Mouse (Mus musculus) embryonic facial prominence, embryonic 15.5 days (tissue): ENCODE results near the gene Elovl3. TPM values are rescaled to one million over a fixed set of nuclear protein-coding genes. Genes with fewer than 3 reads are reported as not detected.

Experiments used
- ATAC-seq: fragments of 200-750 bp; cut with Nextera tagmentation; 2 replicates; pipeline ENCODE4 v1.8.0; 2017; ENCODE audit warnings: low read depth, moderate TSS enrichment; ENCODE audit not compliant: insufficient number of reproducible peaks, low FRiP score, low TSS enrichment
- H3K27ac ChIP-seq: fragments of 300-500 bp; sonication (generic); replicated peaks from 2 replicates; pipeline ENCODE4 v1.5.1; 2015; ENCODE audit warnings: mild to moderate bottlenecking, inconsistent platforms
- H3K27me3 ChIP-seq: fragments of 300-500 bp; sonication (generic); 2 replicates; pipeline ENCODE4 v1.6.1; 2015; ENCODE audit warnings: inconsistent platforms
- H3K36me3 ChIP-seq: fragments of 300-500 bp; sonication (generic); 2 replicates; pipeline ENCODE4 v1.6.1; 2015; ENCODE audit warnings: mild to moderate bottlenecking, inconsistent platforms
- H3K4me1 ChIP-seq: fragments of 300-500 bp; sonication (generic); 2 replicates; pipeline ENCODE4 v1.6.1; 2015; ENCODE audit warnings: inconsistent platforms
- H3K4me2 ChIP-seq: fragments of 300-500 bp; sonication (generic); replicated peaks from 2 replicates; pipeline ENCODE4 v1.6.1; 2015; ENCODE audit warnings: mild to moderate bottlenecking, inconsistent platforms
- H3K4me3 ChIP-seq: fragments of 300-500 bp; sonication (generic); replicated peaks from 2 replicates; pipeline ENCODE4 v1.5.1; 2015; ENCODE audit warnings: mild to moderate bottlenecking, inconsistent platforms
- H3K9ac ChIP-seq: fragments of 300-500 bp; sonication (generic); 2 replicates; pipeline ENCODE4 v1.6.1; 2015; ENCODE audit warnings: inconsistent platforms
- H3K9me3 ChIP-seq: fragments of 300-500 bp; sonication (generic); replicated peaks from 2 replicates; pipeline ENCODE4 v1.6.1; 2016; ENCODE audit warnings: inconsistent platforms
- WGBS: fragments of 180-500 bp; shearing (Covaris S2); methylation state at CpG from one replicate; pipeline ENCODE4 v1.1.7; 2015; 5-methylcytosine and 5-hydroxymethylcytosine counted together
- polyA plus RNA-seq: library from polyadenylated mRNA; unstranded; fragments of >200 nt; fragmentation: Nextera tagmentation; extraction: Ambion mirVana; gene quantifications from 2 replicates; pipeline ENCODE4 v1.2.1, GENCODE M21; 2015

Gene Elovl3
- 1.6 and 3.7 TPM in 2 replicates for polyA plus RNA-seq

DNA sequence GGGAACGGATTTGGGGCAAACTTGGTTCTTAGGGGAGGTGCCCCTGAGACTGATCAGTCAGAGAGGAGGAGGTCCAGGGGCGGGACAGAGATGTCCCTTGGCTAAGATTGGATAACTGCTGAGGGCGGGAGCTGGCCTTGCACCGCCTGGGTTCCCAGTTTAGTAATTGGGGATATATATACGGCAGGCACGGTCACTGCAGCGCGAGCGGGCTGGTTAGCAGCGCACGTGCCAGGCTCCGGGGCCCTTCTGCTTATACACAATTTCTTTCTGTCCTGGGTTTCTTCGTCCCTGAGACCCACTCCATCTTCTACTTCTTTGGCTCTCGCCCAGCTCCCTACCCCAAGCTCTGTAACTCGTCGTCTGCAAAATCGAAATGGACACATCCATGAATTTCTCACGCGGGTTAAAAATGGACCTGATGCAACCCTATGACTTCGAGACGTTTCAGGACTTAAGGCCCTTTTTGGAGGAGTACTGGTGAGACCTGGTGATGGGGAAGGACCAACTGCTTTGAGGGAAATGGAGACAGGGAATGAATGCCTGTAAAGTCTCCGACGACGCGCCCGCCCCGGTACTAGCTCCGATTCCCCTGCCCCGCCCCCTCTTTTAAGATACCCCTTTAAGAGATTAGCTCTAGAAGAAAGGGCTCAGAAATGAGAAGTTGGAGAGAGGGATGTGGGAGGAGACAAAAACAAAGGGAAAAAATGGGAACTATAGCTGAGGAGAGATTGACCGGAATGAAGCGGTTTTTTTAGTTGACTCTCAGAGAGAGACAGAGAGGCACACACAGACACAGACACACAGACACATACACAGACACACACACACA, at the start of gene Elovl3:
TSS of gene Elovl3 (plus strand) at position 204 of the 832 bp plus-strand sequence.
- Histone ChIP-seq H3K27me3 (peaks cover 63% of the 10 kb centered on the region), H3K27ac (no peak within 1 kb of the TSS), H3K9me3 (no peaks in the 10 kb centered on the region), H3K4me1 (peaks cover 24% of the 10 kb centered on the region), H3K4me2 (peak within 1 kb of the TSS; percentile 48), H3K4me3 (peak within 1 kb of the TSS; percentile 33), H3K9ac (no peak within 1 kb of the TSS), H3K36me3 (no peaks in the 10 kb centered on the region)
- 0 out of 2 replicates have a peak, but pooled peaks have one; percentile 51 for ATAC-seq
- 2% methylated on average over 31 of the region's 31 CpGs for WGBS

DNA sequence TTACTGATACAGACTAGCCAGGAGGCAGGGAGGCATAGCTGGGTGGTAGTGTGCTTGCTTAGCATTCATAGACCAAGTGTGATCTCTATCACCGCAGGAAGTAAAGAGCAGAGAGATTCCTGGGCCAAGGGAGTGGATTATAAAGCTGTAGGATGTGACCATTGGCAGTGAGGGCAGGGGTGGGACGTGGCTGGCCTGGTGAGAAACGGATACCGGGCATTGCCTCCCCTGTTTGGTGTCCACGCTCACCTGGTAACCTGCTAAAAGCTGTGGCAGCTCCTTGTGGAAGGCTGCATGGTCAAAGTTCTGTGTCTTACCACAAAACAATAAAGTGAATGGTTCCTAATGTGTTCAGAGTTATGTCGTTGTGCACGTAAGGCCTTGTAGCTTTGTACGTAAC, 46.5 kb upstream of the Elovl3 start:
- Histone ChIP-seq H3K9me3 (no peaks in the 10 kb centered on the region), H3K4me1 (no peaks in the 10 kb centered on the region), H3K4me3 (no peak overlapping the region), H3K27ac (no peak overlapping the region), H3K36me3 (peaks cover 56% of the 10 kb centered on the region), H3K4me2 (no peak overlapping the region), H3K9ac (no peak overlapping the region), H3K27me3 (no peaks in the 10 kb centered on the region)
- 96% methylated on average over 8 of the region's 8 CpGs for WGBS
- no peak for ATAC-seq

- no peaks in the 10 kb centered on the region for H3K4me1 ChIP-seq
- ATAC-seq: no peak
- no peaks in the 10 kb centered on the region for H3K27me3 ChIP-seq
- no peak overlapping the region for H3K4me3 ChIP-seq
- WGBS: 61% methylated on average over 3 of the region's 3 CpGs
- no peak overlapping the region for H3K9ac ChIP-seq
- no peak overlapping the region for H3K4me2 ChIP-seq
- peaks cover 44% of the 10 kb centered on the region for H3K36me3 ChIP-seq
- no peaks in the 10 kb centered on the region for H3K9me3 ChIP-seq
- no peak overlapping the region for H3K27ac ChIP-seq
Measured at GRCm38 (mm10) chr19:46086337-46086736, 45.4 kb upstream of the Elovl3 start.

- 72% methylated on average over 7 of the region's 7 CpGs for WGBS
Measured at GRCm38 (mm10) chr19:46087871-46088270, 43.8 kb upstream of the Elovl3 start.

DNA sequence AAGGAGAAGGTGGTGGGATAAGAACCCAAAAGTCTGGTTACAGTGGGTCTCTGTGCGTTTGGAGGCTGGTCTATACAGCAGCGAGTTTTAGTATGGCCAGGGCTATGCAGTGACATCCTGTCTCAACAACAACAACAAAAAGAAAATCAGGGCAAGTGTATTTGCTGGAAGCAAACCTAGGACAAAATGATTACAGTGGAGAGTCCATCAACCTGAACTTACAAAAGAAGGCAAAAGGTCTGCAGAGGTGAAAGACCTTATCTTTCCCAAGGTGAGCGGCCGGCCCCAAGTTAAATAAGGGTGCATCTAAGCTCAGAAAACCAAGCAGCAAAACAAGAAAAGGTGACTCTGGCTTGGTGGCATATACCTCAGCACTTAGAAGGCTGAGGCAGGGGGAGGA, 40.1 kb upstream of the Elovl3 start:
- Histone ChIP-seq H3K9me3 (no peaks in the 10 kb centered on the region), H3K27me3 (no peaks in the 10 kb centered on the region), H3K4me1 (no peaks in the 10 kb centered on the region), H3K27ac (no peak overlapping the region), H3K36me3 (no peaks in the 10 kb centered on the region), H3K4me2 (no peak overlapping the region), H3K9ac (no peak overlapping the region), H3K4me3 (no peak overlapping the region)
- WGBS: 86% methylated on average over 4 of the region's 4 CpGs
- no peak for ATAC-seq

More at GRCm38 (mm10) chr19:46087871-46088270, 43.8 kb upstream of the Elovl3 start:
- peaks cover 29% of the 10 kb centered on the region for H3K36me3 ChIP-seq
- H3K9me3 ChIP-seq: no peaks in the 10 kb centered on the region
- no peaks in the 10 kb centered on the region for H3K4me1 ChIP-seq
- ATAC-seq: no peak
- no peak overlapping the region for H3K4me3 ChIP-seq
- H3K27ac ChIP-seq: no peak overlapping the region
- no peak overlapping the region for H3K9ac ChIP-seq
- H3K4me2 ChIP-seq: no peak overlapping the region
- no peaks in the 10 kb centered on the region for H3K27me3 ChIP-seq

DNA sequence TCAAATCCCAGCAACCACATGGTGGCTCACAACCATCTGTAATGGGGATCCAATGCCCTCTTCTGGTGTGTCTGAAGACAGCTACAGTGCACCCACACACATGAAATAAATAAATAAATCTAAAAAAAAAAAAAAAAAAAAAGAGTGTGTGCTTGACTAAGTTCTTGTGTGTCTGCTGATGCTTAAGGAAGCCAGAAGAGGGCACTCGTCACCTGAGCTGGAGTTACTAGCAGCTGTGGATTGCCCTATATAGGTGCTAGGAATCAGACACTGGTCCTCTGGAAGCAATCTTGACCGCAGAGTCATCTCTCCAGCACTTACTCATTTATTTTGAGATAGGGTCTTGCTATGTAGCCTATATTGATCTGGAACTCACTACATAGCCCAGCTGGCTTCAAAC, 37.6 kb upstream of the Elovl3 start:
- no peak overlapping the region for H3K4me3 ChIP-seq
- 93% methylated on average over 2 of the region's 2 CpGs for WGBS

GRCm38 (mm10) chr19:46095291-46095690, 36.4 kb upstream of the Elovl3 start:
- Histone ChIP-seq H3K4me3 (no peak overlapping the region), H3K9me3 (no peaks in the 10 kb centered on the region), H3K27me3 (no peaks in the 10 kb centered on the region), H3K9ac (no peak overlapping the region), H3K4me1 (no peaks in the 10 kb centered on the region), H3K36me3 (no peaks in the 10 kb centered on the region), H3K27ac (no peak overlapping the region), H3K4me2 (no peak overlapping the region)
- no peak for ATAC-seq
- 82% methylated on average over 4 of the region's 4 CpGs for WGBS

More for the DNA sequence above, 37.6 kb upstream of the Elovl3 start:
- Histone ChIP-seq H3K9ac (no peak overlapping the region), H3K27me3 (no peaks in the 10 kb centered on the region), H3K4me1 (no peaks in the 10 kb centered on the region), H3K27ac (no peak overlapping the region), H3K9me3 (no peaks in the 10 kb centered on the region), H3K36me3 (no peaks in the 10 kb centered on the region), H3K4me2 (no peak overlapping the region)
- ATAC-seq: no peak

DNA sequence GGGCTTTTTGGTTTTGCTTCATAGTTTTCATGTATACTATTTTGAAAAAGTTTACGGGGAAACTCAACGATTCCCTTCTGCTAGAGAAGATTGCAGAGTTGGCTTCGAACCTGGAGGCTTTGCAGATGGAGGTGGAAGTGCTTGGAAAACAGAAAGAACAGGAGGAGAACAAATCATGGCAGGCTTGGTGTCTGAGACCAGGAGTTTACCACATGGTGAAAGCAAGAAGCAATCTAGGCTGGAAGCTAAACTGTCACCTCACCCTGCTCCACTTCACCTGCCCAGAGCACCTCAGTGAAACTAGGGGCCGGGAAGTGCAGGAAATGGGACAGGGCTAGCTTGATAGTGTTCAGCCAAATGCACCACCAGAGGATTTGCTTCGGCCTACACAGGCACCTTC, 35.3 kb upstream of the Elovl3 start:
- no peak for ATAC-seq
- Histone ChIP-seq H3K9ac (no peak overlapping the region), H3K4me3 (no peak overlapping the region), H3K27ac (no peak overlapping the region), H3K36me3 (no peaks in the 10 kb centered on the region), H3K27me3 (no peaks in the 10 kb centered on the region), H3K4me2 (no peak overlapping the region), H3K4me1 (no peaks in the 10 kb centered on the region), H3K9me3 (no peaks in the 10 kb centered on the region)
- 80% methylated on average over 5 of the region's 5 CpGs for WGBS

DNA sequence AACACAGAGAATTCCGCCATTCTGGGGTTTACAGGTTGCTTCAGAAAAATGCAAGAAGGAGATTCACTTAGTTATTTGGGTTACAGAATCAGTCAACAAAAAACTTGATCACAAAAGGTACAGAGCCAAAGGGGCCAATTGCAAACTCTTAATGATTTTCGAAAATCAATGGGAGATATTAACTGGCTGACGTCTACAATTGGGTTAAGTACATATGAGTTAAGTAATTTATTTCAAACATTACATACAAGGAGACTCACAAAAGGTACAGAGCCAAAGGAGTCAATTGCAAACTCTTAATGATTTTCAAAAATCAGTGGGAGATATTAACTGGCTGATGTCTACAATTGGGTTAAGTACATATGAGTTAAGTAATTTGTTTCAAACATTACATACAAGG, 32.1 kb upstream of the Elovl3 start:
- Histone ChIP-seq H3K4me1 (no peaks in the 10 kb centered on the region), H3K9ac (no peak overlapping the region), H3K27ac (no peak overlapping the region), H3K9me3 (no peaks in the 10 kb centered on the region), H3K4me3 (no peak overlapping the region), H3K27me3 (no peaks in the 10 kb centered on the region), H3K36me3 (no peaks in the 10 kb centered on the region), H3K4me2 (no peak overlapping the region)
- no peak for ATAC-seq
- WGBS: 91% methylated on average over 3 of the region's 3 CpGs

DNA sequence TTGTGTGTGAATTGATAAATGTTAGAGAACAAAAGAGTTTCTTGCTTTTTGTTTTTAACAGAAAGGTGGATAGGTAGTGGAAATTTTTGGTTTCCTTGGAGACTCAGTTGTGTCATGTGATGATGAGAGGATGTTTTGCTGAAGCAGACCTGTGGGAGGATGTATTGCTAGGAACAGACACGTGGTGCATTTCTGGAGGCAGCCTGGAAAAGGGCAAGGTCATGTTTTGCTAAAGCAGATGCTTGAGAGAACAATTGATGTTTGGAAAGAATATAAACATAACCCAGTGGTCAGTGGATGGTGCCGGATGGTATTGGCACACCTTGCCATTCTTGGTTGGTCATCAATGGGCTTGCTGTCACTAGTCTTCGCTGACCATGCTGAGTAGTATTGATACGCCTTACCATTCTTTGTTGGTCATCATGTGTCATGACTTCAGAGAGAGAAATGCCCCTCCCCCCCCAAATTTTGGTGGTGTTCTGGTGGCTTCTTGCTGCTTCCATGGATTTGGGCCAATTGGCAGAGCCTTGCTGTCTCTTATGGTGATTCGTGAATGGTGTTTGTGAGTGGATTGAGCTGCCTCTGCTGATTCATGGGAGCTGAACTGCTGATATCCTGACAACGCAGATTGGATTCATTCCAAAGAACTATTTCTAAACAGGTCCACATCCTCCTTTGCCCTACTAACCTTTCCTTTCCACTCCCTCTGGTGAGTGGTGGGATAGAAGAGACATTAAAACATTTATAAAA, 28.1 kb upstream of the Elovl3 start:
- Histone ChIP-seq H3K9ac (no peak overlapping the region), H3K36me3 (no peaks in the 10 kb centered on the region), H3K27me3 (no peaks in the 10 kb centered on the region), H3K4me2 (no peak overlapping the region), H3K4me3 (no peak overlapping the region), H3K4me1 (no peaks in the 10 kb centered on the region), H3K9me3 (no peaks in the 10 kb centered on the region), H3K27ac (no peak overlapping the region)
- ATAC-seq: no peak
- 84% methylated on average over 6 of the region's 6 CpGs for WGBS

DNA sequence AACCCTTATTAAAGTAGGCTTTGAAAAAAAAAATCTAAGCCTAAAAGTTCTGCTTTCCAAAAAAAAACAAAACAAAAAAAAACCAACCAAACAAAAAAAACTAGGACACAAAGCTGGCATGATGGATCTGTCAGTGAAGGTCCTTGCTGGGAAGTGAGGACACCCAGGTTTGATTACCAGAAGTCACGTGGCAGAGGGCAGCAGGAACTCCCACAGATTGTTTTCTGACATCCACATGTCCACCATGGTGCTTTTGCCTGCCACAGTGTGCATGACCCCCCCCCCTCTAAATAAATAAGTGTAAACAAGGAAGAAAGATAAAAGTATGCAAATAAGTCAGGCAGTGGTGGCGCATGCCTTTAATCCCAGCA, 27.5 kb upstream of the Elovl3 start:
- H3K4me2 ChIP-seq: no peak overlapping the region
- no peak for ATAC-seq
- H3K9me3 ChIP-seq: no peaks in the 10 kb centered on the region
- H3K4me3 ChIP-seq: no peak overlapping the region
- no peak overlapping the region for H3K9ac ChIP-seq
- no peaks in the 10 kb centered on the region for H3K4me1 ChIP-seq
- H3K36me3 ChIP-seq: no peaks in the 10 kb centered on the region
- no peak overlapping the region for H3K27ac ChIP-seq
- H3K27me3 ChIP-seq: no peaks in the 10 kb centered on the region
- WGBS: 69% methylated on average over 2 of the region's 2 CpGs
